Mouse (Mus musculus) midbrain, embryonic 15.5 days (tissue): Measurements from ENCODE around the gene Hoxb6. TPM values are rescaled to one million over a fixed set of nuclear protein-coding genes. Genes with fewer than 3 reads are reported as not detected.

Experiments used
- ATAC-seq: fragments of 200-750 bp; cut with Nextera tagmentation; replicated peaks from 2 replicates; pipeline ENCODE4 v1.8.0; 2017; ENCODE audit warnings: moderate TSS enrichment
- H3K27ac ChIP-seq: fragments of 300-500 bp; sonication (generic); 2 replicates; pipeline ENCODE4 v1.5.1; 2015; ENCODE audit warnings: mild to moderate bottlenecking, inconsistent platforms
- H3K27me3 ChIP-seq: fragments of 300-500 bp; sonication (generic); replicated peaks from 2 replicates; pipeline ENCODE4 v1.6.1; 2015; ENCODE audit warnings: inconsistent platforms
- H3K36me3 ChIP-seq: fragments of 300-500 bp; sonication (generic); replicated peaks from 2 replicates; pipeline ENCODE4 v1.6.1; 2015; ENCODE audit warnings: inconsistent platforms
- H3K4me1 ChIP-seq: fragments of 300-500 bp; sonication (generic); 2 replicates; pipeline ENCODE4 v1.6.1; 2015; ENCODE audit warnings: inconsistent platforms
- H3K4me2 ChIP-seq: fragments of 300-500 bp; sonication (generic); 2 replicates; pipeline ENCODE4 v1.6.1; 2015; ENCODE audit warnings: inconsistent platforms, mild to moderate bottlenecking, moderate library complexity
- H3K4me3 ChIP-seq: fragments of 300-500 bp; sonication (generic); 2 replicates; pipeline ENCODE4 v1.5.1; 2015; ENCODE audit warnings: mild to moderate bottlenecking, inconsistent platforms
- H3K9ac ChIP-seq: fragments of 300-500 bp; sonication (generic); 2 replicates; pipeline ENCODE4 v1.6.1; 2015; ENCODE audit warnings: mild to moderate bottlenecking, inconsistent platforms
- H3K9me3 ChIP-seq: fragments of 300-500 bp; sonication (generic); 2 replicates; pipeline ENCODE4 v1.6.1; 2016; ENCODE audit warnings: inconsistent platforms
- WGBS: fragments of 180-500 bp; shearing (Covaris S2); methylation state at CpG from one replicate; pipeline ENCODE4 v1.1.7; 2015; ENCODE audit warnings: mixed read lengths; 5-methylcytosine and 5-hydroxymethylcytosine counted together
- polyA plus RNA-seq: library from polyadenylated mRNA; unstranded; fragments of >200 nt; fragmentation: Nextera tagmentation; extraction: Ambion mirVana; gene quantifications from 2 replicates; pipeline ENCODE4 v1.2.1, GENCODE M21; 2015

Gene Hoxb6
- polyA plus RNA-seq, 1 experiment from 2014 or later: 0.13 TPM

GRCm38 (mm10) chr11:96301837-96302236 lies 9.6 kb downstream of the Hoxb6 start:
- Histone ChIP-seq H3K4me2 (no peak overlapping the region), H3K9ac (no peak overlapping the region), H3K4me3 (no peak overlapping the region), H3K4me1 (peaks cover 3% of the 10 kb centered on the region), H3K36me3 (no peaks in the 10 kb centered on the region), H3K27me3 (peaks cover 96% of the 10 kb centered on the region), H3K27ac (no peak overlapping the region), H3K9me3 (no peaks in the 10 kb centered on the region)
- ATAC-seq: no peak
- WGBS: under 1% methylated on average over 15 of the region's 15 CpGs

- no peak for ATAC-seq
- 4% methylated on average over 23 of the region's 23 CpGs for whole genome bisulfite sequencing
- no peak overlapping the region for H3K27ac ChIP-seq
- H3K4me1 ChIP-seq: peaks cover 3% of the 10 kb centered on the region
- H3K36me3 ChIP-seq: no peaks in the 10 kb centered on the region
- H3K27me3 ChIP-seq: peaks cover 96% of the 10 kb centered on the region
- H3K9me3 ChIP-seq: no peaks in the 10 kb centered on the region
- H3K9ac ChIP-seq: no peak overlapping the region
- H3K4me2 ChIP-seq: no peak overlapping the region
- H3K4me3 ChIP-seq: no peak overlapping the region
These were observed 10.3 kb downstream of the Hoxb6 start for GRCm38 (mm10) chr11:96302381-96303150.

GRCm38 (mm10) chr11:96303151-96304099 lies 11.1 kb downstream of the Hoxb6 start, which contains the start of gene Hoxb5:
Gene Hoxb5 (plus strand): TSS chr11:96303336.
- Histone ChIP-seq H3K9ac (no peak within 1 kb of the TSS), H3K36me3 (no peaks in the 10 kb centered on the region), H3K27ac (no peak within 1 kb of the TSS), H3K27me3 (peaks cover 96% of the 10 kb centered on the region), H3K9me3 (no peaks in the 10 kb centered on the region), H3K4me2 (no peak within 1 kb of the TSS), H3K4me1 (peaks cover 3% of the 10 kb centered on the region), H3K4me3 (0 out of 2 replicates have a peak within 1 kb of the TSS, but pooled peaks have one; percentile 4)
- WGBS: under 1% methylated on average over 69 of the region's 69 CpGs
- no peak for ATAC-seq

GRCm38 (mm10) chr11:96304381-96305195 lies 12.3 kb downstream of the Hoxb6 start:
- H3K27ac ChIP-seq: no peak overlapping the region
- H3K9me3 ChIP-seq: no peaks in the 10 kb centered on the region
- no peaks in the 10 kb centered on the region for H3K36me3 ChIP-seq
- no peak overlapping the region for H3K9ac ChIP-seq
- peaks cover 98% of the 10 kb centered on the region for H3K27me3 ChIP-seq
- H3K4me2 ChIP-seq: no peak overlapping the region
- 2% methylated on average over 38 of the region's 38 CpGs for WGBS
- peaks cover 3% of the 10 kb centered on the region for H3K4me1 ChIP-seq
- ATAC-seq: no peak
- no peak overlapping the region for H3K4me3 ChIP-seq

GRCm38 (mm10) chr11:96305505-96306182 lies 13.4 kb downstream of the Hoxb6 start:
- Histone ChIP-seq H3K4me1 (peaks cover 3% of the 10 kb centered on the region), H3K4me3 (no peak overlapping the region), H3K9me3 (no peaks in the 10 kb centered on the region), H3K27me3 (peaks cover 98% of the 10 kb centered on the region), H3K9ac (no peak overlapping the region), H3K4me2 (no peak overlapping the region), H3K27ac (no peak overlapping the region), H3K36me3 (no peaks in the 10 kb centered on the region)
- 17% methylated on average over 6 of the region's 6 CpGs for WGBS
- ATAC-seq: no peak

- Histone ChIP-seq H3K9ac (no peak overlapping the region), H3K36me3 (no peaks in the 10 kb centered on the region), H3K4me2 (no peak overlapping the region), H3K4me1 (peaks cover 3% of the 10 kb centered on the region), H3K27ac (no peak overlapping the region), H3K4me3 (no peak overlapping the region), H3K9me3 (no peaks in the 10 kb centered on the region), H3K27me3 (peaks cover 99% of the 10 kb centered on the region)
- no peak for ATAC-seq
- WGBS: 5% methylated on average over 7 of the region's 7 CpGs
These were observed 14.1 kb downstream of the Hoxb6 start for GRCm38 (mm10) chr11:96306183-96306907.

- Histone ChIP-seq H3K9me3 (no peaks in the 10 kb centered on the region), H3K9ac (no peak overlapping the region), H3K4me2 (no peak overlapping the region), H3K27me3 (peaks cover 99% of the 10 kb centered on the region), H3K27ac (no peak overlapping the region), H3K4me1 (peaks cover 3% of the 10 kb centered on the region), H3K36me3 (no peaks in the 10 kb centered on the region), H3K4me3 (no peak overlapping the region)
- WGBS: 3% methylated on average over 13 of the region's 13 CpGs
- ATAC-seq: no peak
These were observed 14.6 kb downstream of the Hoxb6 start for GRCm38 (mm10) chr11:96306908-96307269.

GRCm38 (mm10) chr11:96308763-96309162 lies 16.5 kb downstream of the Hoxb6 start:
- Histone ChIP-seq H3K27ac (no peak overlapping the region), H3K9ac (no peak overlapping the region)

GRCm38 (mm10) chr11:96309288-96309687 lies 17.0 kb downstream of the Hoxb6 start:
- ATAC-seq: no peak
- H3K4me3 ChIP-seq: no peak overlapping the region
- no peak overlapping the region for H3K27ac ChIP-seq
- H3K36me3 ChIP-seq: no peaks in the 10 kb centered on the region
- no peaks in the 10 kb centered on the region for H3K4me1 ChIP-seq
- 9% methylated on average over 4 of the region's 4 CpGs for WGBS
- H3K4me2 ChIP-seq: no peak overlapping the region
- H3K9ac ChIP-seq: no peak overlapping the region
- H3K9me3 ChIP-seq: no peaks in the 10 kb centered on the region
- peaks cover 99% of the 10 kb centered on the region for H3K27me3 ChIP-seq

More at GRCm38 (mm10) chr11:96308763-96309162, 16.5 kb downstream of the Hoxb6 start:
- 15% methylated on average over 4 of the region's 4 CpGs for WGBS
- ATAC-seq: no peak
- Histone ChIP-seq H3K4me1 (0 out of 2 replicates have a peak, but pooled peaks cover under 1% of the 10 kb centered on the region), H3K9me3 (no peaks in the 10 kb centered on the region), H3K4me3 (no peak overlapping the region), H3K4me2 (no peak overlapping the region), H3K36me3 (no peaks in the 10 kb centered on the region), H3K27me3 (peaks cover 99% of the 10 kb centered on the region)

- H3K4me3 ChIP-seq: no peak overlapping the region
- H3K9me3 ChIP-seq: no peaks in the 10 kb centered on the region
- no peak overlapping the region for H3K4me2 ChIP-seq
- no peak overlapping the region for H3K9ac ChIP-seq
- 4% methylated on average over 20 of the region's 20 CpGs for WGBS
- peaks cover 100% of the 10 kb centered on the region for H3K27me3 ChIP-seq
- H3K36me3 ChIP-seq: no peaks in the 10 kb centered on the region
- H3K4me1 ChIP-seq: no peaks in the 10 kb centered on the region
- no peak for ATAC-seq
- no peak overlapping the region for H3K27ac ChIP-seq
These were observed 18.1 kb downstream of the Hoxb6 start for GRCm38 (mm10) chr11:96310183-96310938.
